Mouse (Mus musculus) hindbrain, embryonic 12.5 days (tissue): ENCODE results near the gene Cryga. TPM values are rescaled to one million over a fixed set of nuclear protein-coding genes. Genes with fewer than 3 reads are reported as not detected.
"Not testable (repeated sequence)": the region's sequence is repeated elsewhere in the genome, so short reads cannot be mapped to it uniquely, and the experiment has no call there.

Experiments used
- ATAC-seq: fragments of 200-750 bp; cut with Nextera tagmentation; 2 replicates; pipeline ENCODE4 v1.8.0; 2017; ENCODE audit warnings: moderate TSS enrichment; ENCODE audit not compliant: low FRiP score
- H3K27ac ChIP-seq: fragments of 300-500 bp; sonication (generic); 2 replicates; pipeline ENCODE4 v1.5.1; 2016; ENCODE audit warnings: mild to moderate bottlenecking
- H3K27me3 ChIP-seq: fragments of 300-500 bp; sonication (generic); 2 replicates; pipeline ENCODE4 v1.6.1; 2016; ENCODE audit warnings: mild to moderate bottlenecking
- H3K36me3 ChIP-seq: fragments of 300-500 bp; sonication (generic); 2 replicates; pipeline ENCODE4 v1.6.1; 2016; ENCODE audit warnings: mild to moderate bottlenecking
- H3K4me1 ChIP-seq: fragments of 300-500 bp; sonication (generic); 2 replicates; pipeline ENCODE4 v1.6.1; 2016
- H3K4me2 ChIP-seq: fragments of 300-500 bp; sonication (generic); replicated peaks from 2 replicates; pipeline ENCODE4 v1.6.1; 2016; ENCODE audit warnings: mild to moderate bottlenecking
- H3K4me3 ChIP-seq: fragments of 300-500 bp; sonication (generic); 2 replicates; pipeline ENCODE4 v1.5.1; 2016; ENCODE audit warnings: mild to moderate bottlenecking
- H3K9ac ChIP-seq: fragments of 300-500 bp; sonication (generic); 2 replicates; pipeline ENCODE4 v1.6.1; 2016; ENCODE audit warnings: mild to moderate bottlenecking, moderate library complexity
- H3K9me3 ChIP-seq: fragments of 300-500 bp; sonication (generic); replicated peaks from 2 replicates; pipeline ENCODE4 v1.6.1; 2016; ENCODE audit warnings: mild to moderate bottlenecking
- WGBS: fragments of 180-500 bp; shearing (Covaris S2); methylation state at CpG from one replicate; pipeline ENCODE4 v1.1.7; 2016; 5-methylcytosine and 5-hydroxymethylcytosine counted together
- polyA plus RNA-seq: library from polyadenylated mRNA; unstranded; fragments of >200 nt; fragmentation: Nextera tagmentation; extraction: Ambion mirVana; gene quantifications from 2 replicates; pipeline ENCODE4 v1.2.1, GENCODE M21; 2016

Cryga gene
- polyA plus RNA-seq, 1 experiment from 2014 or later = not detected

DNA sequence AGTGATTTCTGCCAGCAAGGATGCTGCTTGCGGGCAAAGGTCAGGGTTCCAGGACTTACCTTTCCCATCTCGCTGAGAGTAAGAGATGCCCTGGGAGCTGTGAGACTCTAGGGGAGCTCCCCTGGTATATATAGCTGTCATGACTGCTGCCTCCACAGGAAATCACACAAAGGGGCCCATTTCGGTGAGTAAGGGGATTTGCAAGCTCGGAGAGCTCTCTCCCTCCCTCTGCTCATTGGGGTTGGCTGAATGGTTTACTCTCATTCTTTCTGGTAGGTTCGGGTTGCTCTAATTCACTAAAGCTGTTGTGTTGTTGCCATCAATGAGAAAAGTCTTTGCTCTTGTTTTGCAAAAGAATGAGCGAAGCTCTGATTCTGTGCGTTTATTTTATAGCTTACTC lies 21.0 kb downstream of the Cryga start, which contains the start of gene Crygb:
Gene Crygb, minus strand, starts transcription at position 101 of the 400 bp plus-strand sequence.
- no peak for ATAC-seq
- Histone ChIP-seq H3K27me3 (no peaks in the 10 kb centered on the region), H3K9ac (no peak within 1 kb of the TSS), H3K36me3 (no peaks in the 10 kb centered on the region), H3K4me3 (no peak within 1 kb of the TSS), H3K4me1 (0 out of 2 replicates have a peak, but pooled peaks cover 3% of the 10 kb centered on the region), H3K9me3 (no peaks in the 10 kb centered on the region), H3K4me2 (no peak within 1 kb of the TSS), H3K27ac (no peak within 1 kb of the TSS)
- 39% methylated on average over 7 of the region's 7 CpGs for WGBS

DNA sequence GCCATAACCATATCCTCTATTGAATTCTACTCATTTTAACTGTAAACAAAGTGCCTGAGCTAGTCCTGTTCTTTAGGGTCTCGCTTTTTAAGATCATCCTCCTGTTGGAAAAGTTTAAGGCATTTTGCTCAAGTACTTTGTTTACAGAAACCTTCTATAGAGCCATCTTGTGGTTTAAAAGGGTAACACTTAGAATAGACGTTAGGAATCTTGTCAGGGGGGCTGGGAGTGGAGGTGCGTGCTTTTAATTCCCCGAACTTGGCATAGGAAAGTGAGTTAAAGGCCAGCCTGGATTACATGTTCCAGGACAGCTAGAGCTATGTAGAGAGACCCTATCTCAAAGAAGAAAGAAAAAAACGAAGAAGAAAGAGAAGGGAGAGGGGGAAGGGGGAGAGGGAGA lies 27.6 kb downstream of the Cryga start:
- no peaks in the 10 kb centered on the region for H3K27me3 ChIP-seq
- no peak overlapping the region for H3K9ac ChIP-seq
- 26% methylated on average over 5 of the region's 5 CpGs for WGBS
- no peak overlapping the region for H3K27ac ChIP-seq
- H3K4me2 ChIP-seq = no peak overlapping the region
- no peaks in the 10 kb centered on the region for H3K4me1 ChIP-seq
- H3K36me3 ChIP-seq = no peaks in the 10 kb centered on the region
- no peak overlapping the region for H3K4me3 ChIP-seq
- no peaks in the 10 kb centered on the region for H3K9me3 ChIP-seq
- no peak for ATAC-seq

DNA sequence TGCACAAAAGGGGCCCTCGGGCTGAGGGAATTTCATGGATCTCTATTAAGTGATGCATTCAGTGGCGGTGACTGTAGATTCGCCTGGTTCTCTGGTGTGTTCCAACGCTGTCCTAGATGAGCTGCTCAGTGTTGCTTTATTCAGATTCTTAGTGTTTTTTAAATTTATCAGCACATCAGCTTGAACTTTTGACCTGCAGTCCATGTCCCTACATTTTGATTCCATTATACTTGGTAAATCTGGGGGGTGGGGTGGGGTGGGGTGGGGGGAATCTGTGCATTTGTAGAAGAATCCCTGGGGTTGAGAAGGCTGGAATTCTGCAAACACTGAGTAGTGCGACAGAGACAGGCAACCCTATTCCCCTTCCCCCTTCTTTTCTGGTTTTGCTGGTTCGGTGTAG lies 29.6 kb downstream of the Cryga start, which contains the start of gene Crygc:
Gene Crygc, minus strand, starts transcription at position 101 of the 400 bp plus-strand sequence.
- 68% methylated on average over 6 of the region's 6 CpGs for WGBS
- Histone ChIP-seq H3K4me3 (no peak within 1 kb of the TSS), H3K36me3 (no peaks in the 10 kb centered on the region), H3K27ac (no peak within 1 kb of the TSS), H3K9ac (no peak within 1 kb of the TSS; the same call in 1 of the 2 replicates), H3K27me3 (no peaks in the 10 kb centered on the region), H3K4me1 (no peaks in the 10 kb centered on the region), H3K4me2 (no peak within 1 kb of the TSS), H3K9me3 (no peaks in the 10 kb centered on the region)
- ATAC-seq = no peak

DNA sequence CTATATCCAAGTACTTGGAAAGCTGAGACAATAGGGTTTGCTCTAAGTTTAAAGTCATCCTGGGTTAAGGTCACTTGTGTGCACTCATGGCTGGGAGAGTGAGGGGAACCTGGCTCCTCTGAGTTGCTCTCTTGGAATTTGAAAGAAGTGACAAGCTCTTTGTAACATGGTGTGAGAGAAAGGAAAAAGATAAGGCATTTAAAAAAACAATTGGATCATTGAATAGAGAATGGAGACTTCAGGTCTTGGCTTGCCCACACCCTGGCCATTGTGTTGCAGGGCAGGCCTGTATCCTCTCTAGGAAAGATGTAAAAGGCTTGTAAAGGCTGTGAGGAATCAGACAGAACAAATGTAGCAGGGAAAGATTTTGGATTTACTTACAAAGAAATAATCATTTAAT lies 35.3 kb downstream of the Cryga start:
- no peak overlapping the region for H3K4me2 ChIP-seq
- H3K9me3 ChIP-seq = no peaks in the 10 kb centered on the region
- H3K27me3 ChIP-seq = no peaks in the 10 kb centered on the region
- no peak overlapping the region for H3K4me3 ChIP-seq
- no peak overlapping the region for H3K9ac ChIP-seq
- H3K36me3 ChIP-seq = no peaks in the 10 kb centered on the region
- ATAC-seq = no peak
- no peaks in the 10 kb centered on the region for H3K4me1 ChIP-seq
- no peak overlapping the region for H3K27ac ChIP-seq

DNA sequence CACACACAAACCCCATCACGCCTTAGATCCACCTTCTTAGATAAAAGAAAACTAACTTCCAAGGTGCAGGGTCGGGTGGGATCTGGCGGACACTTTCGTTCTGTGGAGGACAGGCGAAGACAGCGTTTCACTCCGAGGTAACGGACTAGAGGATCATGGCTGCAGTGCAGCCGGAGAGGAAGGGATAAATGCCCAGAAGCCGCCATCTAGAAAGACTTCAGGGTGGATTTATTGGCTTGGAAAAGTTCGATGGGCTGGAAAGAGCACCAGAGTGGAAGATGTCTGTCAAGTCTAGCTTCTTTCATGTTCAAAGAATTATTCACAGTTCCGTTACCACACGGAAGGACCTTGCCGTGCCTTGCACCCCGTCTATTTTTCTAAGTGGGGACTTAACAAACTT lies 39.0 kb downstream of the Cryga start:
- H3K4me3 ChIP-seq = no peak overlapping the region
- ATAC-seq = no peak
- H3K9ac ChIP-seq = no peak overlapping the region
- H3K27me3 ChIP-seq = no peaks in the 10 kb centered on the region
- H3K9me3 ChIP-seq = no peaks in the 10 kb centered on the region
- H3K36me3 ChIP-seq = no peaks in the 10 kb centered on the region
- 88% methylated on average over 15 of the region's 15 CpGs for WGBS
- H3K4me2 ChIP-seq = no peak overlapping the region
- no peaks in the 10 kb centered on the region for H3K4me1 ChIP-seq
- no peak overlapping the region for H3K27ac ChIP-seq

DNA sequence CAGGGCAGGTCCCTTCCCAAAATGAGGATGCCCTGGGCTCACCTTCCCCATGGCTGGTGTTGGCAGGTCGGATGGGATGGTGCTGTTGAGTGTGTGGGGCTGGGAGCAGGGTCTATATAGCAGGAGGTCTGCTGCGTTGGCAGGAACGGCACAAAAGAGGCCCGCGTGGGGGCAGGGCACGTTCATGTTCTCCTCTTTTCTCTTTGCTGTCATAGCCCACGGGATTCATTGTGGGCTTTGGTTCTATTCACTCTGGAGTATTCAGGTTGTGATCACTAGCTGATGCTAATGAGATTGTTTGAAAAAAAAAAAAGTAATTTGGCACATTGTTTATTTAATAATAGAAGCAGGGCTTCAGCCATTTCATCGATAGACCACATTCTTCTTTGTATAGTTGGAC lies 39.8 kb downstream of the Cryga start, which contains the start of gene Crygd:
Gene Crygd, minus strand, starts transcription at position 101 of the 400 bp plus-strand sequence.
- no peaks in the 10 kb centered on the region for H3K36me3 ChIP-seq

DNA sequence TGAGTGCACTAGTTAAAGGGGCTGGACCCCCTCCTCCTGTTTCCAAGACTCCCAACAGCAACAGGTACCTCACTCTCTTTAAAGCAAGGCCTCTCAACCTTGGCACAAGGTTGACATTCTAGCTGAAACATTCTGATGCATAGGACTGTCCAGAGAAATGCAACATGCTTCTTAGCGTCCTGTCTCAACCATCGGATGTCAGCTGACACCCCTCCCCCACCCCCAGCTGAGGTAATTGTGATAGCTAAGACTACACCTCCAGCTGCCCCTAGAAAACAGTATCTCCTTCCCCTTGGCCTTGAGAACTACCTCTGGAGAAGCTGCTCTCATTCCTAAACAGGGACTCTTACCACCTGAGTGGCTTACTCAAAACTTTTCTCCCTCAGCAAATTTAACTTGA lies 51.0 kb downstream of the Cryga start:
- Histone ChIP-seq H3K27me3 (no peaks in the 10 kb centered on the region), H3K36me3 (no peaks in the 10 kb centered on the region), H3K27ac (no peak overlapping the region), H3K4me1 (no peaks in the 10 kb centered on the region; the same call in 1 of the 2 replicates), H3K4me3 (no peak overlapping the region), H3K4me2 (no peak overlapping the region), H3K9me3 (no peaks in the 10 kb centered on the region), H3K9ac (no peak overlapping the region)
- ATAC-seq = no peak
- WGBS = 25% methylated on average over 2 of the region's 2 CpGs

More for the DNA sequence above, 39.8 kb downstream of the Cryga start, which contains the start of gene Crygd:
- ATAC-seq = no peak
- Histone ChIP-seq H3K9ac (no peak within 1 kb of the TSS), H3K27ac (no peak within 1 kb of the TSS), H3K4me3 (no peak within 1 kb of the TSS), H3K9me3 (no peaks in the 10 kb centered on the region), H3K4me2 (no peak within 1 kb of the TSS), H3K4me1 (no peaks in the 10 kb centered on the region), H3K27me3 (no peaks in the 10 kb centered on the region)
- WGBS = 61% methylated on average over 8 of the region's 8 CpGs

DNA sequence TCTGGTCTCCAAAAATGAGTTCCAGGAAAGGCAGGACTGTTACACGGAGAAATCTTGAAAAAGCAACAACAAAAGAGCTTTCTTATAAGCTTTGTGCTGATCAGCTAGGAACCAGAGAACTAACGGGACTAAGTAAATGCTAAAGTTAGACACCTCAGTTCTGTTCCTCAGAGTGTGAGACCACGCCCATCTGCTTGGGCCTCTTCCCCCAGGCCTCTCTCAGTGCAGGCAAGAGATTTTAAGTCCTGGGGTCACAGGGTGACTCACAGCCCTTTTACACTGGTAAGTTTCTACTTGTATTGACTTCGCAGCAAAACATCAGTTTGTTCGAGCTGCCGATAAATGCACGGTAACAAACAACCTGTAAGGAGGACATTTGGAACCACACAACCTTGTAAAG lies 51.5 kb downstream of the Cryga start:
- WGBS = 49% methylated on average over 7 of the region's 7 CpGs
- H3K36me3 ChIP-seq = no peaks in the 10 kb centered on the region
- no peaks in the 10 kb centered on the region for H3K9me3 ChIP-seq
- no peak overlapping the region for H3K4me3 ChIP-seq
- no peak overlapping the region for H3K27ac ChIP-seq
- H3K4me1 ChIP-seq = no peaks in the 10 kb centered on the region; the same call in 1 of the 2 replicates
- H3K9ac ChIP-seq = no peak overlapping the region
- no peak overlapping the region for H3K4me2 ChIP-seq
- ATAC-seq = no peak
- H3K27me3 ChIP-seq = no peaks in the 10 kb centered on the region

DNA sequence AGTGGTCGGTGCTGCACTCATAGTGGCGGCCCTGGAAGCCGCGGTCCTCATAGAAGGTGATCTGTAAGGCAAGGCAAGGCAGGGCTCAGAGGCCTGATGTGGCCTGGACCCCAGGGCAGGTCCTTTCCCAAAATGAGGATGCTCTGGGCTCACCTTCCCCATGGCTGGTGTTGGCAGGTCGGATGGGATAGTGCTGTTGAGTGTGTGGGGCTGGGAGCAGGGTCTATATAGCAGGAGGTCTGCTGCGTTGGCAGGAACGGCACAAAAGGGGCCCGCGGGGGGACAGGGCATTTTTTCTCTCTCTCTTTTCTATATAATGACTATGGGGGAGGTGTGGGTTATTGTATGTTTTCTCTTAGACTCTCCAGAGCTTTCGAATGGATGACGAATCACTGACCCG lies 52.2 kb downstream of the Cryga start, which contains the start of gene Cryge:
Gene Cryge, minus strand, starts transcription at position 198 of the 400 bp plus-strand sequence.
- H3K27me3 ChIP-seq, H3K36me3 ChIP-seq, H3K9me3 ChIP-seq, H3K9ac ChIP-seq, ATAC-seq, H3K4me3 ChIP-seq, H3K27ac ChIP-seq, H3K4me1 ChIP-seq, H3K4me2 ChIP-seq: not testable (repeated sequence)
- 38% methylated on average over 12 of the region's 12 CpGs for WGBS

Other genes with a start within 250 kb of the Cryga start
- 11.8 and 13.4 TPM in 2 replicates for gene Plekhm3, start 146.5 kb downstream of the Cryga start, polyA plus RNA-seq
- gene Akr1cl, start 70.6 kb downstream of the Cryga start, polyA plus RNA-seq = 0.29 and 0.41 TPM in 2 replicates
- gene Cryge, start 52.2 kb downstream of the Cryga start, polyA plus RNA-seq = not detected in 2 replicates
- not detected in 2 replicates for gene Crygd, start 39.9 kb downstream of the Cryga start, polyA plus RNA-seq
- not detected in 2 replicates for gene Crygc, start 29.7 kb downstream of the Cryga start, polyA plus RNA-seq
- not detected in 2 replicates for gene Crygb, start 21.1 kb downstream of the Cryga start, polyA plus RNA-seq
- gene Gm28845, start 16.2 kb upstream of the Cryga start, polyA plus RNA-seq = not detected in 2 replicates
- gene D630023F18Rik, start 19.8 kb upstream of the Cryga start, polyA plus RNA-seq = 0.39 and 0.42 TPM in 2 replicates
- 383 and 401 TPM in 2 replicates for gene Idh1, start 83.1 kb upstream of the Cryga start, polyA plus RNA-seq
- 18.9 and 20.2 TPM in 2 replicates for gene Pikfyve, start 83.3 kb upstream of the Cryga start, polyA plus RNA-seq
- 1.0 and 1.5 TPM in 2 replicates for gene Pth2r, start 178.7 kb upstream of the Cryga start, polyA plus RNA-seq